Mouse (Mus musculus): Measurements from ENCODE around the gene Mknk1.

Mknk1 gene

GRCm38 (mm10) chr4:115890553-115890952 is 51.6 kb downstream of the Mknk1 start, which contains the start of gene 6430628N08Rik:
Gene 6430628N08Rik (plus strand): TSS chr4:115890665.
- no peak for DNase-seq (ENCODE audit: low read depth, low spot score)

- DNase-seq (ENCODE audit: low read depth, low spot score): peak; percentile 43
These were observed 55.3 kb downstream of the Mknk1 start for GRCm38 (mm10) chr4:115894281-115894680.

GRCm38 (mm10) chr4:115897901-115898631 is 59.1 kb downstream of the Mknk1 start:
- DNase-seq (ENCODE audit: low read depth, low spot score): peak; percentile 21

GRCm38 (mm10) chr4:115902816-115903215 is 63.8 kb downstream of the Mknk1 start:
- peak; percentile 87 for DNase-seq (ENCODE audit: low read depth, low spot score)

GRCm38 (mm10) chr4:115904375-115904774 is 65.4 kb downstream of the Mknk1 start:
- DNase-seq (ENCODE audit: low read depth, low spot score): no peak

GRCm38 (mm10) chr4:115905701-115906100 is 66.7 kb downstream of the Mknk1 start:
- no peak for DNase-seq (ENCODE audit: low read depth, low spot score)

GRCm38 (mm10) chr4:115906791-115907190 is 67.8 kb downstream of the Mknk1 start:
- DNase-seq (ENCODE audit: low read depth, low spot score): no peak

GRCm38 (mm10) chr4:115907994-115908393 is 69.0 kb downstream of the Mknk1 start:
- DNase-seq (ENCODE audit: low read depth, low spot score): no peak

- peak; percentile 18 for DNase-seq (ENCODE audit: low read depth, low spot score)
These were observed 69.6 kb downstream of the Mknk1 start for GRCm38 (mm10) chr4:115908641-115909040.

- no peak for DNase-seq (ENCODE audit: low read depth, low spot score)
These were observed 72.6 kb downstream of the Mknk1 start for GRCm38 (mm10) chr4:115911586-115911985.

- no peak for DNase-seq (ENCODE audit: low read depth, low spot score)
These were observed 80.9 kb downstream of the Mknk1 start for GRCm38 (mm10) chr4:115919911-115920310.

GRCm38 (mm10) chr4:115922688-115923087 is 83.7 kb downstream of the Mknk1 start:
- DNase-seq (ENCODE audit: low read depth, low spot score): no peak

GRCm38 (mm10) chr4:115923262-115923880 is 84.4 kb downstream of the Mknk1 start:
- DNase-seq (ENCODE audit: low read depth, low spot score): peak; percentile 33

- DNase-seq (ENCODE audit: low read depth, low spot score): peak; percentile 8
These were observed 88.6 kb downstream of the Mknk1 start for GRCm38 (mm10) chr4:115927637-115928036.

All from brain, adult 2 months (tissue).